Mouse (Mus musculus) MEL-GATA-1-ER (cell line): Measurements from ENCODE around the gene Prpf4b.

ENCODE experiments used
- DNase-seq: peaks from one replicate; pipeline ENCODE4 v3.0.0-alpha.2; 2012; ENCODE audit warnings: low read depth; ENCODE audit errors: extremely low read depth

Gene Prpf4b

GRCm38 (mm10) chr13:34934931-34935644 is 60.0 kb downstream of the Prpf4b start:
- no peak for DNase-seq

- no peak for DNase-seq
Measured at GRCm38 (mm10) chr13:34942370-34942769, 67.3 kb downstream of the Prpf4b start.

- DNase-seq, result peak; percentile 38
Measured at GRCm38 (mm10) chr13:34951437-34951836, 76.3 kb downstream of the Prpf4b start.
